Mouse (Mus musculus): ENCODE data around the gene Rtl1. TPM values are rescaled to one million over a fixed set of nuclear protein-coding genes. Genes with fewer than 3 reads are reported as not detected.

The Rtl1 gene
- polyA plus RNA-seq, 1 experiment from 2014 or later: 1.8 TPM

- 48% methylated on average over 17 of the region's 17 CpGs for WGBS
- H3K9ac ChIP-seq: no peak overlapping the region
- H3K4me2 ChIP-seq: peak overlapping the region; percentile 55
- H3K27ac ChIP-seq: no peak overlapping the region
- H3K36me3 ChIP-seq: peaks cover 22% of the 10 kb centered on the region
- H3K27me3 ChIP-seq: no peaks in the 10 kb centered on the region
- H3K4me1 ChIP-seq: peaks cover 13% of the 10 kb centered on the region; the same call in 1 of the 2 replicates
- ATAC-seq (ENCODE audit: insufficient number of reproducible peaks, insufficient read depth, low FRiP score, low TSS enrichment, low read depth): no peak
- peaks cover 43% of the 10 kb centered on the region for H3K9me3 ChIP-seq
- H3K4me3 ChIP-seq: peak overlapping the region; percentile 54
Measured at GRCm38 (mm10) chr12:109542635-109543249, 57.4 kb downstream of the Rtl1 start.

- Histone ChIP-seq H3K4me3 (peak overlapping the region; percentile 54), H3K36me3 (peaks cover 15% of the 10 kb centered on the region), H3K27me3 (no peaks in the 10 kb centered on the region), H3K27ac (peak overlapping the region; percentile 64; the same call in 1 of the 2 replicates), H3K9me3 (peaks cover 47% of the 10 kb centered on the region), H3K4me2 (peak overlapping the region; percentile 55), H3K9ac (peak overlapping the region; percentile 75), H3K4me1 (peaks cover 11% of the 10 kb centered on the region; the same call in 1 of the 2 replicates)
- no peak for ATAC-seq (ENCODE audit: insufficient number of reproducible peaks, insufficient read depth, low FRiP score, low TSS enrichment, low read depth)
- WGBS: 39% methylated on average over 14 of the region's 14 CpGs
Measured at GRCm38 (mm10) chr12:109542011-109542410, 58.1 kb downstream of the Rtl1 start.

- Histone ChIP-seq H3K27ac (peak overlapping the region; percentile 64), H3K9ac (peak overlapping the region; percentile 75), H3K4me3 (peak overlapping the region; percentile 54), H3K9me3 (peaks cover 47% of the 10 kb centered on the region), H3K27me3 (no peaks in the 10 kb centered on the region), H3K4me2 (peak overlapping the region; percentile 55), H3K36me3 (peaks cover 13% of the 10 kb centered on the region), H3K4me1 (peaks cover 10% of the 10 kb centered on the region; the same call in 1 of the 2 replicates)
- 49% methylated on average over 16 of the region's 16 CpGs for WGBS
- no peak for ATAC-seq (ENCODE audit: insufficient number of reproducible peaks, insufficient read depth, low FRiP score, low TSS enrichment, low read depth)
Measured at GRCm38 (mm10) chr12:109541540-109541899, 58.6 kb downstream of the Rtl1 start.

GRCm38 (mm10) chr12:109540739-109541539 is 59.2 kb downstream of the Rtl1 start:
- H3K27me3 ChIP-seq: no peaks in the 10 kb centered on the region
- peak overlapping the region; percentile 75 for H3K9ac ChIP-seq
- peak; percentile 75; the same call in 1 of the 2 replicates for ATAC-seq (ENCODE audit: insufficient number of reproducible peaks, insufficient read depth, low FRiP score, low TSS enrichment, low read depth)
- peaks cover 47% of the 10 kb centered on the region for H3K9me3 ChIP-seq
- peaks cover 8% of the 10 kb centered on the region; the same call in 1 of the 2 replicates for H3K36me3 ChIP-seq
- WGBS: 49% methylated on average over 30 of the region's 30 CpGs
- H3K27ac ChIP-seq: peak overlapping the region; percentile 64
- H3K4me2 ChIP-seq: peak overlapping the region; percentile 55
- H3K4me3 ChIP-seq: peak overlapping the region; percentile 54
- peaks cover 6% of the 10 kb centered on the region; the same call in 1 of the 2 replicates for H3K4me1 ChIP-seq

- Histone ChIP-seq H3K4me1 (peaks cover 13% of the 10 kb centered on the region), H3K27me3 (no peaks in the 10 kb centered on the region), H3K4me3 (peak overlapping the region; percentile 54), H3K9me3 (peaks cover 47% of the 10 kb centered on the region), H3K36me3 (0 out of 2 replicates have a peak, but pooled peaks cover 8% of the 10 kb centered on the region), H3K4me2 (peak overlapping the region; percentile 55), H3K27ac (no peak overlapping the region), H3K9ac (peak overlapping the region; percentile 32; the same call in 1 of the 2 replicates)
- ATAC-seq (ENCODE audit: insufficient number of reproducible peaks, insufficient read depth, low FRiP score, low TSS enrichment, low read depth): no peak
- 49% methylated on average over 13 of the region's 13 CpGs for WGBS
Measured at GRCm38 (mm10) chr12:109539950-109540349, 60.2 kb downstream of the Rtl1 start.

MicroRNAs within 50 kb of the gene (microRNA counts, 519-probe panel; counts per million panel counts)
- 236 counts per million, percentile 44 among the panel's probes with 10 or more counts for microRNA mmu-miR-1188
- microRNA mmu-miR-127: 4,198 counts per million, percentile 88 among the panel's probes with 10 or more counts
- microRNA mmu-miR-136: 4,249 counts per million, percentile 89 among the panel's probes with 10 or more counts
- microRNA mmu-miR-1906: 2,816 counts per million, percentile 67 among the panel's probes with 10 or more counts
- microRNA mmu-miR-337-3p: 2,268 counts per million, percentile 56 among the panel's probes with 10 or more counts
- 1,998 counts per million, percentile 52 among the panel's probes with 10 or more counts for microRNA mmu-miR-337-5p
- 236 counts per million, percentile 44 among the panel's probes with 10 or more counts for microRNA mmu-miR-341
- microRNA mmu-miR-370: 3,001 counts per million, percentile 70 among the panel's probes with 10 or more counts
- 4,080 counts per million, percentile 87 among the panel's probes with 10 or more counts for microRNA mmu-miR-431
- microRNA mmu-miR-432: 236 counts per million, percentile 44 among the panel's probes with 10 or more counts
- 3,987 counts per million, percentile 85 among the panel's probes with 10 or more counts for microRNA mmu-miR-433
- 4,013 counts per million, percentile 86 among the panel's probes with 10 or more counts for microRNA mmu-miR-434-3p
- microRNA mmu-miR-434-5p: 2,841 counts per million, percentile 67 among the panel's probes with 10 or more counts
- 3,085 counts per million, percentile 71 among the panel's probes with 10 or more counts for microRNA mmu-miR-493
- 236 counts per million, percentile 44 among the panel's probes with 10 or more counts for microRNA mmu-miR-540-3p
- 236 counts per million, percentile 44 among the panel's probes with 10 or more counts for microRNA mmu-miR-540-5p
- microRNA mmu-miR-665: 236 counts per million, percentile 44 among the panel's probes with 10 or more counts
- 236 counts per million, percentile 44 among the panel's probes with 10 or more counts for microRNA mmu-miR-673-3p
- 236 counts per million, percentile 44 among the panel's probes with 10 or more counts for microRNA mmu-miR-673-5p
- microRNA mmu-miR-770-3p: 1,964 counts per million, percentile 51 among the panel's probes with 10 or more counts
- microRNA mmu-miR-770-5p: 236 counts per million, percentile 44 among the panel's probes with 10 or more counts

Small RNAs within 50 kb of the gene (microRNA-seq; reads per million reads assigned to microRNA genes)
- gene Gm23912 (not detected), gene Mir1188 (6.3 reads per million, percentile 21 among the genes with 10 or more reads in this experiment), gene Mir127 (5,632 reads per million, percentile 91 among the genes with 10 or more reads in this experiment), gene Mir136 (not detected), gene Mir1906-1 (not detected), gene Mir3070a (1.1 reads per million), gene Mir3070b (not detected), gene Mir3071 (not detected), gene Mir337 (not detected), gene Mir341 (639 reads per million, percentile 73 among the genes with 10 or more reads in this experiment), gene Mir3544 (not detected), gene Mir370 (410 reads per million, percentile 69 among the genes with 10 or more reads in this experiment), gene Mir431 (3,119 reads per million, percentile 86 among the genes with 10 or more reads in this experiment), gene Mir432 (not detected), gene Mir433 (693 reads per million, percentile 74 among the genes with 10 or more reads in this experiment), gene Mir434 (1,076 reads per million, percentile 77 among the genes with 10 or more reads in this experiment), gene Mir493 (52.0 reads per million, percentile 45 among the genes with 10 or more reads in this experiment), gene Mir540 (506 reads per million, percentile 72 among the genes with 10 or more reads in this experiment), gene Mir665 (299 reads per million, percentile 67 among the genes with 10 or more reads in this experiment), gene Mir673 (84.9 reads per million, percentile 51 among the genes with 10 or more reads in this experiment), gene Mir770 (52.7 reads per million, percentile 45 among the genes with 10 or more reads in this experiment)

Other genes starting within 250 kb of the Rtl1 start
- 176 and 272 TPM in 2 replicates for gene Dlk1, start 147.5 kb downstream of the Rtl1 start, polyA plus RNA-seq (2015; fragmentation: Nextera tagmentation; extraction: Ambion mirVana)